Mouse (Mus musculus) kidney, embryonic 16.5 days (tissue): ENCODE results near the gene C3ar1. TPM values are rescaled to one million over a fixed set of nuclear protein-coding genes. Genes with fewer than 3 reads are reported as not detected.

Experiments used
- ATAC-seq: fragments of 200-750 bp; cut with Nextera tagmentation; 2 replicates; pipeline ENCODE4 v1.8.0; 2017; ENCODE audit warnings: moderate TSS enrichment; ENCODE audit not compliant: low FRiP score, low TSS enrichment
- H3K27ac ChIP-seq: fragments of 300-500 bp; sonication (generic); 2 replicates; pipeline ENCODE4 v1.5.1; 2014; ENCODE audit warnings: low read length
- H3K27me3 ChIP-seq: fragments of 300-500 bp; sonication (generic); 2 replicates; pipeline ENCODE4 v1.6.1; 2014; ENCODE audit warnings: low read length, control low read depth, mixed read lengths; ENCODE audit not compliant: insufficient read depth
- H3K36me3 ChIP-seq: fragments of 300-500 bp; sonication (generic); 2 replicates; pipeline ENCODE4 v1.6.1; 2014; ENCODE audit warnings: low read length, control low read depth, mixed read lengths; ENCODE audit not compliant: insufficient read depth
- H3K4me1 ChIP-seq: fragments of 300-500 bp; sonication (generic); 2 replicates; pipeline ENCODE4 v1.6.1; 2014; ENCODE audit warnings: low read length, control low read depth, mixed read lengths; ENCODE audit not compliant: insufficient read depth
- H3K4me2 ChIP-seq: fragments of 300-500 bp; sonication (generic); replicated peaks from 2 replicates; pipeline ENCODE4 v1.6.1; 2014; ENCODE audit warnings: low read depth, low read length
- H3K4me3 ChIP-seq: fragments of 300-500 bp; sonication (generic); 2 replicates; pipeline ENCODE4 v1.5.1; 2014; ENCODE audit warnings: mild to moderate bottlenecking, low read length
- H3K9ac ChIP-seq: fragments of 300-500 bp; sonication (generic); replicated peaks from 2 replicates; pipeline ENCODE4 v1.6.1; 2014; ENCODE audit warnings: low read length
- H3K9me3 ChIP-seq: fragments of 300-500 bp; sonication (generic); 2 replicates; pipeline ENCODE4 v1.6.1; 2016; ENCODE audit warnings: low read length, control low read depth
- WGBS: fragments of 180-500 bp; shearing (Covaris S2); extraction: QIAGEN DNeasy Blood & Tissue Kit; methylation state at CpG from one replicate; pipeline ENCODE4 v1.1.7; 2014; 5-methylcytosine and 5-hydroxymethylcytosine counted together
- polyA plus RNA-seq: library from polyadenylated mRNA; unstranded; fragments of >200 nt; fragmentation: Nextera tagmentation; extraction: Ambion mirVana; gene quantifications from 2 replicates; pipeline ENCODE4 v1.2.1, GENCODE M21; 2015

The C3ar1 gene
- polyA plus RNA-seq = 1.7 and 1.8 TPM in 2 replicates

GRCm38 (mm10) chr6:122855955-122856354 lies at the start of gene C3ar1:
Gene C3ar1, minus strand, starts transcription at chr6:122856161.
- no peak within 1 kb of the TSS for H3K9ac ChIP-seq
- H3K4me3 ChIP-seq = no peak within 1 kb of the TSS
- ATAC-seq = no peak
- H3K9me3 ChIP-seq = peaks cover under 1% of the 10 kb centered on the region; the same call in 1 of the 2 replicates
- H3K4me1 ChIP-seq = no peaks in the 10 kb centered on the region
- H3K27ac ChIP-seq = no peak within 1 kb of the TSS
- H3K36me3 ChIP-seq = no peaks in the 10 kb centered on the region
- WGBS = 72% methylated on average over 7 of the region's 7 CpGs
- no peak within 1 kb of the TSS for H3K4me2 ChIP-seq
- H3K27me3 ChIP-seq = no peaks in the 10 kb centered on the region

- no peaks in the 10 kb centered on the region for H3K27me3 ChIP-seq
- WGBS = 13% methylated on average over 2 of the region's 2 CpGs
- H3K4me1 ChIP-seq = no peaks in the 10 kb centered on the region
- H3K9me3 ChIP-seq = no peaks in the 10 kb centered on the region
- no peak overlapping the region for H3K4me3 ChIP-seq
- no peak overlapping the region for H3K4me2 ChIP-seq
- ATAC-seq = no peak; the same call in 1 of the 2 replicates
- no peak overlapping the region for H3K9ac ChIP-seq
- peaks cover 30% of the 10 kb centered on the region for H3K36me3 ChIP-seq
- H3K27ac ChIP-seq = no peak overlapping the region
Observed at GRCm38 (mm10) chr6:122892442-122893049, 36.6 kb upstream of the C3ar1 start.

- Histone ChIP-seq H3K9ac (no peak overlapping the region), H3K4me3 (no peak overlapping the region), H3K9me3 (no peaks in the 10 kb centered on the region), H3K36me3 (peaks cover 45% of the 10 kb centered on the region), H3K27me3 (no peaks in the 10 kb centered on the region), H3K27ac (no peak overlapping the region), H3K4me1 (no peaks in the 10 kb centered on the region), H3K4me2 (no peak overlapping the region)
- ATAC-seq = no peak
- WGBS = 91% methylated on average over 2 of the region's 2 CpGs
Observed at GRCm38 (mm10) chr6:122889599-122889998, 33.6 kb upstream of the C3ar1 start.

GRCm38 (mm10) chr6:122883603-122884002 lies 27.6 kb upstream of the C3ar1 start:
- ATAC-seq = no peak
- H3K36me3 ChIP-seq = peaks cover 73% of the 10 kb centered on the region
- no peak overlapping the region for H3K9ac ChIP-seq
- no peaks in the 10 kb centered on the region for H3K9me3 ChIP-seq
- H3K4me3 ChIP-seq = no peak overlapping the region
- H3K4me1 ChIP-seq = no peaks in the 10 kb centered on the region
- 94% methylated on average over 9 of the region's 9 CpGs for WGBS
- H3K27ac ChIP-seq = no peak overlapping the region
- H3K27me3 ChIP-seq = no peaks in the 10 kb centered on the region
- H3K4me2 ChIP-seq = no peak overlapping the region

GRCm38 (mm10) chr6:122881287-122881686 lies 25.3 kb upstream of the C3ar1 start:
- H3K4me3 ChIP-seq = no peak overlapping the region
- peaks cover 56% of the 10 kb centered on the region for H3K36me3 ChIP-seq
- ATAC-seq = no peak
- no peaks in the 10 kb centered on the region for H3K9me3 ChIP-seq
- no peak overlapping the region for H3K4me2 ChIP-seq
- H3K4me1 ChIP-seq = no peaks in the 10 kb centered on the region; the same call in 1 of the 2 replicates
- no peak overlapping the region for H3K27ac ChIP-seq
- no peak overlapping the region for H3K9ac ChIP-seq
- 93% methylated on average over 12 of the region's 12 CpGs for WGBS
- no peaks in the 10 kb centered on the region for H3K27me3 ChIP-seq

GRCm38 (mm10) chr6:122879781-122880505 lies 24.0 kb upstream of the C3ar1 start:
- WGBS = 85% methylated on average over 7 of the region's 7 CpGs
- ATAC-seq = no peak

GRCm38 (mm10) chr6:122879141-122879735 lies 23.3 kb upstream of the C3ar1 start:
- Histone ChIP-seq H3K4me2 (no peak overlapping the region), H3K36me3 (peaks cover 42% of the 10 kb centered on the region), H3K4me1 (peaks cover 6% of the 10 kb centered on the region), H3K9me3 (no peaks in the 10 kb centered on the region), H3K27ac (no peak overlapping the region), H3K27me3 (no peaks in the 10 kb centered on the region), H3K9ac (no peak overlapping the region), H3K4me3 (no peak overlapping the region)
- no peak for ATAC-seq
- 88% methylated on average over 7 of the region's 7 CpGs for WGBS

More at GRCm38 (mm10) chr6:122879781-122880505, 24.0 kb upstream of the C3ar1 start:
- Histone ChIP-seq H3K4me3 (no peak overlapping the region), H3K4me2 (no peak overlapping the region), H3K27ac (no peak overlapping the region), H3K27me3 (no peaks in the 10 kb centered on the region), H3K9me3 (no peaks in the 10 kb centered on the region), H3K4me1 (peaks cover 6% of the 10 kb centered on the region), H3K9ac (no peak overlapping the region), H3K36me3 (peaks cover 49% of the 10 kb centered on the region)

GRCm38 (mm10) chr6:122874720-122875389 lies 18.9 kb upstream of the C3ar1 start:
- peak overlapping the region; percentile 87 for H3K27ac ChIP-seq
- no peaks in the 10 kb centered on the region for H3K27me3 ChIP-seq
- peak overlapping the region; percentile 95 for H3K9ac ChIP-seq
- ATAC-seq = peak; percentile 64
- H3K36me3 ChIP-seq = peaks cover 8% of the 10 kb centered on the region; the same call in 1 of the 2 replicates
- under 1% methylated on average over 31 of the region's 31 CpGs for WGBS
- peak overlapping the region; percentile 87 for H3K4me3 ChIP-seq
- H3K4me1 ChIP-seq = peaks cover 6% of the 10 kb centered on the region
- H3K4me2 ChIP-seq = peak overlapping the region; percentile 65
- H3K9me3 ChIP-seq = no peaks in the 10 kb centered on the region

GRCm38 (mm10) chr6:122873871-122874719 lies 18.1 kb upstream of the C3ar1 start, which contains the start of gene Necap1:
Gene Necap1, plus strand, starts transcription at chr6:122874474.
- Histone ChIP-seq H3K36me3 (peaks cover 8% of the 10 kb centered on the region; the same call in 1 of the 2 replicates), H3K4me3 (peak within 1 kb of the TSS; percentile 87), H3K4me2 (peak within 1 kb of the TSS; percentile 65), H3K9ac (peak within 1 kb of the TSS; percentile 95), H3K27ac (peak within 1 kb of the TSS; percentile 87), H3K9me3 (no peaks in the 10 kb centered on the region), H3K4me1 (peaks cover 6% of the 10 kb centered on the region), H3K27me3 (no peaks in the 10 kb centered on the region)
- 9% methylated on average over 33 of the region's 43 CpGs for WGBS
- ATAC-seq = peak; percentile 96
